Mouse (Mus musculus) cerebellum, adult 18-20 months (tissue): ENCODE measurements around the gene Olfr1359.

Experiments
- DNase-seq, 2 experiments: peaks; one replicate each; pipeline ENCODE4 v3.0.0; 2021

Gene Olfr1359

GRCm38 (mm10) chr13:21727948-21728572 lies 30.1 kb downstream of the Olfr1359 start:
- DNase-seq, result no peak

GRCm38 (mm10) chr13:21729544-21729943 lies 31.6 kb downstream of the Olfr1359 start:
- DNase-seq, result no peak

GRCm38 (mm10) chr13:21733466-21733865 lies 35.6 kb downstream of the Olfr1359 start:
- no peak for DNase-seq

- DNase-seq, result peak; percentile 81 to 82
Observed at GRCm38 (mm10) chr13:21734010-21734905, 36.3 kb downstream of the Olfr1359 start.

- DNase-seq, result peak; percentile 74 to 78
Observed at GRCm38 (mm10) chr13:21734906-21735767, 37.2 kb downstream of the Olfr1359 start, which contains the start of gene Hist1h4j. TSS of gene Hist1h4j (plus strand) at chr13:21735064.

- DNase-seq, result no peak
Observed at GRCm38 (mm10) chr13:21745006-21745405, 47.1 kb downstream of the Olfr1359 start.

- no peak for DNase-seq
Observed at GRCm38 (mm10) chr13:21749387-21750158, 51.7 kb downstream of the Olfr1359 start.

- DNase-seq, result peak; percentile 92 to 94
Observed at GRCm38 (mm10) chr13:21750159-21751017, 52.5 kb downstream of the Olfr1359 start, which contains the start of gene Hist1h4k. TSS of gene Hist1h4k (minus strand) at chr13:21750505.

- no peak for DNase-seq
Observed at GRCm38 (mm10) chr13:21751417-21751816, 53.5 kb downstream of the Olfr1359 start.

- no peak for DNase-seq
Observed at GRCm38 (mm10) chr13:21751827-21752226, 53.9 kb downstream of the Olfr1359 start.

- DNase-seq, result no peak
Observed at GRCm38 (mm10) chr13:21752356-21752755, 54.4 kb downstream of the Olfr1359 start.

GRCm38 (mm10) chr13:21753051-21753523 lies 55.2 kb downstream of the Olfr1359 start:
- DNase-seq, result no peak

GRCm38 (mm10) chr13:21753524-21754285 lies 55.8 kb downstream of the Olfr1359 start, which contains the start of the genes Hist1h2ak and Hist1h2bn:
TSS of gene Hist1h2ak (minus strand) at chr13:21753827.
TSS of gene Hist1h2bn (plus strand) at chr13:21754123.
- DNase-seq, result peak; percentile 72 to 76

- DNase-seq, result peak in 1 of 2 experiments; percentile 15
Observed at GRCm38 (mm10) chr13:21754294-21755001, 56.5 kb downstream of the Olfr1359 start.

GRCm38 (mm10) chr13:21755707-21756106 lies 57.8 kb downstream of the Olfr1359 start:
- DNase-seq, result no peak
